Mouse (Mus musculus) ES-Bruce4 (cell line): Measurements from ENCODE around the gene Ip6k2.

Experiments
- CTCF ChIP-seq: IDR thresholded peaks from one replicate; pipeline ENCODE4 v1.8.1; 2011; ENCODE audit warnings: low read depth, low read length
- EP300 ChIP-seq: IDR thresholded peaks from 2 replicates; pipeline ENCODE4 v1.6.1; 2011; ENCODE audit warnings: low read depth, low read length; ENCODE audit not compliant: insufficient read depth
- POLR2A ChIP-seq: IDR thresholded peaks from one replicate; pipeline ENCODE4 v1.8.1; 2011; ENCODE audit warnings: low read length; ENCODE audit not compliant: insufficient read depth

- no peak for TF ChIP-seq CTCF
- no peak for TF ChIP-seq POLR2A
- no peak for TF ChIP-seq EP300
These were observed 36.5 kb downstream of the Ip6k2 start for GRCm38 (mm10) chr9:108820077-108820476.
